Mouse (Mus musculus) erythroblast, adult 5-6 weeks (primary cell): ENCODE measurements around the gene Nobox. TPM values are rescaled to one million over a fixed set of nuclear protein-coding genes. Genes with fewer than 3 reads are reported as not detected.

Experiments used
- ATAC-seq: replicated peaks from 2 replicates; pipeline ENCODE4 v1.8.0; 2016; ENCODE audit warnings: moderate number of reproducible peaks, mild to moderate bottlenecking, moderate TSS enrichment, inconsistent platforms; ENCODE audit not compliant: poor library complexity, low FRiP score, severe bottlenecking
- total RNA-seq, 2 experiments: library from RNA; stranded (forward) in 1 of 2; stranded (reverse) in 1 of 2; fragments of 150-400 nt in 1 of 2; fragments of 200-764, 138-1000 nt in 1 of 2; gene quantifications; 2 replicates each; pipeline versions ENCODE4 v1.2.3 to v1.2.4; 2015 to 2017; ENCODE audit warnings: low replicate concordance in 2 of 2

Nobox gene
- total RNA-seq, 2 experiments from 2014 or later, result not detected

GRCm38 (mm10) chr6:43280481-43280880, 28.9 kb downstream of the Nobox start:
- ATAC-seq, result no peak

DNA sequence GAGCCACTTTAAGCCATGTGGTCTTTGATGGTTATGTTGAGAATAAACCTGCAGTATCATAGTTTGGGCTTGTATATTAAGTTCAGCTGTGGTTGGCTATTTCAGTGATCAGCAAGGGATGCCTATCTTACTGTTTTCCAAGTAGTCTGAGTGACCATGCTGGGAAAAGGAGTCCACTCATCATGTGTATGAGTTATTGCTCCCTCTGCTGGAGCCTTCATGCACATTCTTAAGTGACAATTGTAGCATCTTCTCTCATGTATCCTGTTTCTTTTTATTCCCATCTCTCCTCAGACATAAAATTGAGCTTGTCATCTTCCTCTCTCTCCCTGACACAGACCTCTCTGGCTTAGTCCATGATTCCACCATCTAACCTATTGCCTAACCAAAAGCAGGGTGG, 31.1 kb downstream of the Nobox start:
- no peak for ATAC-seq

DNA sequence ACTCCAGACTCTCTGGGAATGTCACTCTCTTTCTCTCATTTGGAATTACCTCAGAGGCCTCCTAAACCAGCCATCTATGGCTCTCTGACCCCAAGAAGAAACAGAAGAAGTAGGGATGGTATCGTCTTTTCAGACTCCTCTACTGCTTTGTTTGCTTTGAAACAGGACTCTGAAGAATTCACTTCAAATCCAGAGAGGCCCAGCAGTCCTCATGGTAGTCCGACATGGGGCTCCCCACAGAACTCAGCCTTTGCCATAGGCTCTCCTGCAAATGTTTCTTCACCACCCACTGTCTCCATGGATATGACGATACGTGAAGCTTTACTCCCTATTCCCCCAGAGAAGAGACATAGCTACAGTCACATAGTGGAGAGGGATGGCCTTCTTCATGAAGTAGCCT, 35.2 kb downstream of the Nobox start:
- no peak for ATAC-seq

GRCm38 (mm10) chr6:43272597-43272996, 36.8 kb downstream of the Nobox start:
- no peak for ATAC-seq

DNA sequence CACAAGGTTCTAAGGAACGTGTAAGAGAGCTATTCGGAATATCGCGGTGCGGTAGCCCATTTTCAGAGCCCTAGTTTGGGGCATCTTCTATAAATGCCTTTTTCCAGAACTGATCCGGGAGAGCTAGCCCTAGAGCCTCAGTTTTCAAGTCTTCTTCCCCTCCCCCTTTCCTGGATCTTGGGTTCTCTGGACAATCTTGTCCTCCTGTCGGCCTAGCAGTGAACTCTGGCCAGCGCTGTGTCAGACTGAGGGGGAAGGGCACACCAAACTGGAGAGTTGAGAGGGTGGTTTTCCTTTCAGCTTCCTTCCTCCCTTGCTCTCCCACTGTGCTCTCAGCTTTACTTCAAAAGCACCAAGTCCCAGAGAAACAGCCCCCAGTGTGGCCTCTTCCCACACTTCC, 43.0 kb downstream of the Nobox start:
- no peak for ATAC-seq

- no peak for ATAC-seq
Observed at GRCm38 (mm10) chr6:43265363-43266041, 43.9 kb downstream of the Nobox start, which contains the start of gene Arhgef5. Gene Arhgef5, plus strand, starts transcription at chr6:43265582.

GRCm38 (mm10) chr6:43260756-43261155, 48.6 kb downstream of the Nobox start:
- ATAC-seq, result no peak

GRCm38 (mm10) chr6:43254193-43254926, 55.0 kb downstream of the Nobox start:
- ATAC-seq, result no peak

Other genes with a start within 250 kb of the Nobox start
- not detected in 2 replicates for gene Olfr441, start 203.2 kb downstream of the Nobox start, total RNA-seq (2015; ENCODE audit: low replicate concordance)
- gene Olfr441, start 203.2 kb downstream of the Nobox start, total RNA-seq (2017; ENCODE audit: low replicate concordance), result not detected in 2 replicates
- not detected in 2 replicates for gene Olfr237-ps1, start 163.0 kb downstream of the Nobox start, total RNA-seq (2015; ENCODE audit: low replicate concordance)
- 0.17 TPM in 1 of 2 replicates, not detected in the other for gene Olfr237-ps1, start 163.0 kb downstream of the Nobox start, total RNA-seq (2017; ENCODE audit: low replicate concordance)
- not detected in 2 replicates for gene Olfr437, start 146.3 kb downstream of the Nobox start, total RNA-seq (2015; ENCODE audit: low replicate concordance)
- gene Olfr437, start 146.3 kb downstream of the Nobox start, total RNA-seq (2017; ENCODE audit: low replicate concordance), result not detected in 2 replicates
- gene Olfr13, start 137.4 kb downstream of the Nobox start, total RNA-seq (2015; ENCODE audit: low replicate concordance), result not detected in 2 replicates
- not detected in 2 replicates for gene Olfr13, start 137.4 kb downstream of the Nobox start, total RNA-seq (2017; ENCODE audit: low replicate concordance)
- not detected in 2 replicates for gene Olfr435, start 112.4 kb downstream of the Nobox start, total RNA-seq (2015; ENCODE audit: low replicate concordance)
- gene Olfr435, start 112.4 kb downstream of the Nobox start, total RNA-seq (2017; ENCODE audit: low replicate concordance), result not detected in 2 replicates
- gene Olfr434, start 96.5 kb downstream of the Nobox start, total RNA-seq (2015; ENCODE audit: low replicate concordance), result not detected in 2 replicates
- not detected in 2 replicates for gene Olfr434, start 96.5 kb downstream of the Nobox start, total RNA-seq (2017; ENCODE audit: low replicate concordance)
- not detected in 2 replicates for gene Olfr47, start 78.0 kb downstream of the Nobox start, total RNA-seq (2015; ENCODE audit: low replicate concordance)
- not detected in 2 replicates for gene Olfr47, start 78.0 kb downstream of the Nobox start, total RNA-seq (2017; ENCODE audit: low replicate concordance)
- gene Arhgef5, start 44.0 kb downstream of the Nobox start, total RNA-seq (2015; ENCODE audit: low replicate concordance), result not detected in 2 replicates
- gene Arhgef5, start 44.0 kb downstream of the Nobox start, total RNA-seq (2017; ENCODE audit: low replicate concordance), result 0.17 TPM in 1 of 2 replicates, not detected in the other